Mouse (Mus musculus) heart, postnatal 0 days (tissue): ENCODE measurements around the gene Mnt. TPM values are rescaled to one million over a fixed set of nuclear protein-coding genes. Genes with fewer than 3 reads are reported as not detected.

Experiments
- ATAC-seq: fragments of 200-750 bp; cut with Nextera tagmentation; 2 replicates; pipeline ENCODE4 v1.8.0; 2017; ENCODE audit warnings: low read depth, moderate number of reproducible peaks, moderate library complexity; ENCODE audit not compliant: insufficient read depth
- DNase-seq: peaks from one replicate; pipeline ENCODE4 v3.0.0-alpha.2; 2016; ENCODE audit warnings: low spot score
- H3K27ac ChIP-seq: fragments of 300-500 bp; sonication (generic); 2 replicates; pipeline ENCODE4 v1.5.1; 2014; ENCODE audit warnings: low read depth, mild to moderate bottlenecking
- H3K27me3 ChIP-seq: fragments of 300-500 bp; sonication (generic); 2 replicates; pipeline ENCODE4 v1.6.1; 2014; ENCODE audit warnings: low read length, mixed read lengths; ENCODE audit not compliant: control insufficient read depth, insufficient read depth
- H3K36me3 ChIP-seq: fragments of 300-500 bp; sonication (generic); replicated peaks from 2 replicates; pipeline ENCODE4 v1.6.1; 2014; ENCODE audit warnings: low read length, mixed read lengths; ENCODE audit not compliant: control insufficient read depth, insufficient read depth
- H3K4me1 ChIP-seq: fragments of 300-500 bp; sonication (generic); 2 replicates; pipeline ENCODE4 v1.6.1; 2014; ENCODE audit warnings: antibody characterized with exemption; ENCODE audit not compliant: control insufficient read depth, insufficient read depth
- H3K4me2 ChIP-seq: fragments of 300-500 bp; sonication (generic); 2 replicates; pipeline ENCODE4 v1.6.1; 2014; ENCODE audit warnings: low read depth, mild to moderate bottlenecking, low read length, moderate library complexity
- H3K4me3 ChIP-seq: fragments of 300-500 bp; sonication (generic); 2 replicates; pipeline ENCODE4 v1.5.1; 2014; ENCODE audit warnings: low read depth, low read length
- H3K9ac ChIP-seq: fragments of 300-500 bp; sonication (generic); replicated peaks from 2 replicates; pipeline ENCODE4 v1.6.1; 2014; ENCODE audit warnings: low read depth, low read length, mixed read lengths
- H3K9me3 ChIP-seq: fragments of 300-500 bp; sonication (generic); replicated peaks from 2 replicates; pipeline ENCODE4 v1.6.1; 2016; ENCODE audit warnings: low read length; ENCODE audit not compliant: control insufficient read depth
- CTCF ChIP-seq: IDR thresholded peaks from 2 replicates; pipeline ENCODE4 v1.5.1; 2016; ENCODE audit warnings: antibody characterized with exemption, control low read depth, low read depth
- EP300 ChIP-seq: IDR thresholded peaks from 2 replicates; pipeline ENCODE4 v1.6.1; 2016; ENCODE audit warnings: antibody characterized with exemption, low read depth
- WGBS: fragments of 180-500 bp; shearing (Covaris S2); extraction: QIAGEN DNeasy Blood & Tissue Kit; methylation state at CpG from one replicate; pipeline ENCODE4 v1.1.7; 2014; 5-methylcytosine and 5-hydroxymethylcytosine counted together
- polyA plus RNA-seq: library from polyadenylated mRNA; unstranded; fragments of >200 nt; fragmentation: Nextera tagmentation; extraction: Ambion mirVana; gene quantifications from 2 replicates; pipeline ENCODE4 v1.2.1, GENCODE M21; 2015
- total RNA-seq: library from RNA; depleted of rRNA; stranded (reverse); fragments of >200 nt; gene quantifications from 2 replicates; pipeline ENCODE4 v1.2.3, GENCODE M21; 2014; ENCODE audit warnings: low replicate concordance; rRNA removed

Mnt gene
- 9.0 TPM in 2 replicates for total RNA-seq
- 1.8 and 2.3 TPM in 2 replicates for polyA plus RNA-seq

DNA sequence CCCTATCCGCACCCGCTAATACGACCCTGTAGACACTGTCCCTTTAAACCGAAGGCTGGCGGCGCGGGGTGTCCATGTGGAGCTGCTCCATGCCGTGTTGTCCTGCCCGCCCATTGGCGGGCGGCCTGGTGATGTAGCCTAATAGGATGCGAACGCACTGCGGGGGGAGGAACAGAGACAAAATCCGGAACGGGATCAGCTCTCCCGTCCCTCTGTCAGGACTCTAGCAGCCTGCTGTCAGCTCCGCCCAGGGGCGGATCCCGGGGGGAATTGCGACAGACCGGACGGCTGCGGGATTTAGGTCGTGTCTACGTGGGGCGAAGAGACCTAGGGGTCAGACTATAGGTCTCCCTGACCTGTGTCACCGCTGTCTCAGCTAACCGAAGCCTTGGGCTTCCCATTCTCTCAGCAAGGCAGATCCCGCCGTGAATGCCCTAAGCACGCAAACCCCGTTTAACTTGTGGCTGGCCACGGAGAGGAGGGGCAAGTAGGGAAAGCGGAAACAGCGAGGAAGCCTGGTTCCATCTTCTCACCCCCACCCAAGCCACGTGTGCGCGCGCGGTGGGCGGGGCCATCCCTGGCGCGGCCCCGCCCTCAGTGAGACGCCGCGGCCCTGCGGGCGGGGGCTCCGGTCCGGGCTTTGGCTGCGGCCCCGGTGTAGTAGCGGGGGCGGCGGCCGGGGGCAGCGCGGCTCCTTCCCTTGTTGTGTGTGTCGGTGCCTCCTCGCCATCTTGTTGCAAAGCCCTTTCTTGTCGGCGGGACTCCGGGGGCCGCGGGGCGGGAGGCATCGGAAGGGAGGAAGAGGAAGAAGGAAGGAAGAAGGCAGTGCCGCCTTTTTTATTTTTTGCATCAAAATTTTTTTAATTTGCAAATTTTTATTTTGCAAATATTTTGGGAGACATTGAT lies at the start of gene Mnt:
Gene Mnt (plus strand): TSS at position 665 of the 906 bp plus-strand sequence.
- H3K9me3 ChIP-seq, result no peaks in the 10 kb centered on the region
- H3K4me3 ChIP-seq, result peak within 1 kb of the TSS; percentile 95
- peak within 1 kb of the TSS; percentile 98 for H3K9ac ChIP-seq
- H3K27me3 ChIP-seq, result no peaks in the 10 kb centered on the region
- peak; percentile 76 for ATAC-seq
- WGBS, result under 1% methylated on average over 66 of the region's 70 CpGs
- TF ChIP-seq EP300 (peak; percentile 67; the same call in 1 of the 2 replicates), CTCF (no peak)
- peak within 1 kb of the TSS; percentile 99 for H3K27ac ChIP-seq
- peak; percentile 100 for DNase-seq
- H3K4me1 ChIP-seq, result peaks cover 44% of the 10 kb centered on the region
- no peaks in the 10 kb centered on the region for H3K36me3 ChIP-seq
- H3K4me2 ChIP-seq, result peak within 1 kb of the TSS; percentile 96

DNA sequence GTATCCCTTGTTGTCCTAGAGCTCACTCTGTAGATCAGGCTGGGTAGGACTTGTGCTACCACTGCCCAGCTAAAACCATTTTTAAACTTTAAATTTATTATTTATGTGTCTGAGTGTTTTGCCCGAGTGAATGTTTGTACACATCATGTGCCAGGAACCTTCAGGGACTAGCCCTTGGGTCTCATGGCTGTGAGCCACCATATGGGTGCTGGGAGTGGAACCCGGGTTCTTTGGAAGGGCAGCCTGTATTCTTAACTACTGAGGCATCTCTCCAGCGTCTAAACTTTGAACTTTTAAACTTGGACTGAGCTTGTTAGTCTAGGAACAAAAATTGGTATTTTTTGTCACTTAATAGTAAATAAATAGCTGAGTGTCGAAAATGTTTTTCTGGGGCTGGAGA lies 37.8 kb upstream of the Mnt start:
- H3K4me3 ChIP-seq, result no peak overlapping the region
- H3K4me2 ChIP-seq, result no peak overlapping the region
- TF ChIP-seq CTCF (no peak), EP300 (no peak)
- DNase-seq, result no peak
- H3K9me3 ChIP-seq, result no peaks in the 10 kb centered on the region
- H3K27ac ChIP-seq, result no peak overlapping the region
- no peaks in the 10 kb centered on the region for H3K4me1 ChIP-seq
- ATAC-seq, result no peak
- no peaks in the 10 kb centered on the region for H3K27me3 ChIP-seq
- peaks cover 61% of the 10 kb centered on the region for H3K36me3 ChIP-seq
- WGBS, result 93% methylated on average over 4 of the region's 4 CpGs
- no peak overlapping the region for H3K9ac ChIP-seq

DNA sequence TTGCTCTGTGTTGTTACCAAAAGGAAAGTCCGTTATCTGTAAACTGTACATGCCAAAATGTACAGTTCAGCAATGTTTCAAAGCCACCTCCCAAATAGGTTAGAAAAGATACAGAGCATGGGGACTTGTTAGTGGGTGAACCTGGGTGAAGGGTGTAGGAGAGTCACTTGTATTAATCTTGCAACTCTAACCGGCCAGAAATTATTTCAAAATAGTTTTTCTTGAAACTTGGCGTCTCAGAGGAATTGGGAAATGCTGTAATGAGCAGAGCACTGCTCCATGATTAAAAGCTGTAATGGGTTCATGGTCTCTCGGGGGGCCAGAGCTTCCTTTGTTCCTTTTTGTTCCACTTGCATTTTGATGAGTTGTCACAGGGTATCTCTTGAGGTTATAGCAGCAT lies 30.1 kb upstream of the Mnt start:
- no peak for TF ChIP-seq CTCF
- TF ChIP-seq EP300, result no peak
- no peak for DNase-seq
- Histone ChIP-seq H3K9ac (no peak overlapping the region), H3K4me3 (no peak overlapping the region), H3K27me3 (no peaks in the 10 kb centered on the region), H3K4me1 (no peaks in the 10 kb centered on the region), H3K36me3 (peaks cover 63% of the 10 kb centered on the region), H3K27ac (no peak overlapping the region), H3K4me2 (no peak overlapping the region), H3K9me3 (no peaks in the 10 kb centered on the region)
- ATAC-seq, result no peak
- WGBS, result 89% methylated on average over 4 of the region's 4 CpGs

DNA sequence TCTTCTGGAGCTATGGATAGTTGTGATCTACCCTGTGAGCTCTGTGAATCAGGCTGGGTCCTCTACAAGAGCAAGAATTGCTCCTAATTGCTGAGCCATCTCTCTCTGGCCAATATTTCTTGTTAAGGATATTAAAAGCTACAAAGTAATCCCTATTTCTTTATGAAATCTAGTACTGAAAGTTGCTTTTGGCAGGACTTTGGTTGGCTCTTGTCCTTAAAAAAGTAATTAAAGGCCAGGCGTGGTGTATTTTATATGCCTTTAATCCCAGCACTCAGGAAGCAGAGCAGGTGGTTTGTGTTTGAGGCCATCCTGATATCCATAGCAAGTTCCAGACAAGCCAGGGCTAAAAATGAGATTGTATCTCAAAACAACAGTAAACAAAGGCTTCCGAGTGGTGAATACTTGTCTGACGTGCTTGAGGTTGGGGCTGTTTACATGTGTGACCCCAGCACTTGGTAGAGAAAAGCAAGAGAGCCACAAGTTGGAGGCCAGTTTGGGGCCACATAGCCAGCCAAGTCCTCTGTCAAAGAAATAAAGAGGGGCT lies 26.6 kb upstream of the Mnt start:
- WGBS, result 83% methylated on average over 3 of the region's 3 CpGs
- TF ChIP-seq EP300, result no peak
- TF ChIP-seq CTCF, result no peak
- DNase-seq (no peak), ATAC-seq (no peak)
- peaks cover 47% of the 10 kb centered on the region for H3K36me3 ChIP-seq
- H3K9ac ChIP-seq, result no peak overlapping the region
- H3K4me3 ChIP-seq, result no peak overlapping the region
- no peaks in the 10 kb centered on the region for H3K27me3 ChIP-seq
- H3K27ac ChIP-seq, result no peak overlapping the region
- no peak overlapping the region for H3K4me2 ChIP-seq
- H3K4me1 ChIP-seq, result no peaks in the 10 kb centered on the region
- H3K9me3 ChIP-seq, result no peaks in the 10 kb centered on the region

DNA sequence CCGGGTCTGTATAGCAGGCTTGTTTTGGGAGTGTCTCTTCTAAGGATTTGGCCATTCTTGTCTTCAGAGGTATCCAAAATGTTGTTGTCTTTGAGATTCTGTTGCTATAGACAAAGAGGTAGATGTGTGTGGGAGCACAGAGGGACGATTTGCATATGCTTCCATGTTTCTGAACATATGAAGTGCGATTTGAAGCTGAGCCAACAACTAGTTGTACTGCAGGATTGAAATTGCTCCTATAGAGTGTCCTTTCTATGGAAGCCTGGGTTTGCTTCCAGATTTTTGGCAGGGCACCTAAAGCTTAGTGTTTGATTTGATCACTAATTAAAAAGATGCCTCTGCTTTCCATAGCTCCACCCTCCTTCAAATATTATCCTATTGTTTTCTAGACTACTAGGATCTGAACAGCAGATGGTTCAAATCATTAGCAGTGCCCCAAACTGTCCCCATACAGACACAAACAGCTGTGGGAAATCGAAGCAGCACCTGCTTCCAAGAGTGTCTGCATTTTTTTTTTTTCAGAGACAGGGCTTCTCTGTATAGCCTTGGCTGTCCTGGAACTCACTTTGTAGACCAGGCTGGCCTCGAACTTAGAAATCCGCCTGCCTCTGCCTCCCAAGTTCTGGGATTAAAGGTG lies 23.4 kb upstream of the Mnt start:
- Histone ChIP-seq H3K36me3 (peaks cover 38% of the 10 kb centered on the region), H3K27ac (no peak overlapping the region), H3K4me3 (no peak overlapping the region), H3K9me3 (no peaks in the 10 kb centered on the region), H3K4me2 (no peak overlapping the region), H3K4me1 (no peaks in the 10 kb centered on the region), H3K9ac (no peak overlapping the region), H3K27me3 (no peaks in the 10 kb centered on the region)
- WGBS, result 83% methylated on average over 6 of the region's 6 CpGs
- ATAC-seq (no peak), DNase-seq (no peak)
- no peak for TF ChIP-seq CTCF
